Mouse (Mus musculus): Measurements from ENCODE around the gene Cnnm2.
A peak's percentile ranks its signal among the peaks of the same experiment; 100 is the strongest.
"Not testable (repeated sequence)": the region's sequence is repeated elsewhere in the genome, so short reads cannot be mapped to it uniquely, and the experiment has no call there.

The Cnnm2 gene

DNA sequence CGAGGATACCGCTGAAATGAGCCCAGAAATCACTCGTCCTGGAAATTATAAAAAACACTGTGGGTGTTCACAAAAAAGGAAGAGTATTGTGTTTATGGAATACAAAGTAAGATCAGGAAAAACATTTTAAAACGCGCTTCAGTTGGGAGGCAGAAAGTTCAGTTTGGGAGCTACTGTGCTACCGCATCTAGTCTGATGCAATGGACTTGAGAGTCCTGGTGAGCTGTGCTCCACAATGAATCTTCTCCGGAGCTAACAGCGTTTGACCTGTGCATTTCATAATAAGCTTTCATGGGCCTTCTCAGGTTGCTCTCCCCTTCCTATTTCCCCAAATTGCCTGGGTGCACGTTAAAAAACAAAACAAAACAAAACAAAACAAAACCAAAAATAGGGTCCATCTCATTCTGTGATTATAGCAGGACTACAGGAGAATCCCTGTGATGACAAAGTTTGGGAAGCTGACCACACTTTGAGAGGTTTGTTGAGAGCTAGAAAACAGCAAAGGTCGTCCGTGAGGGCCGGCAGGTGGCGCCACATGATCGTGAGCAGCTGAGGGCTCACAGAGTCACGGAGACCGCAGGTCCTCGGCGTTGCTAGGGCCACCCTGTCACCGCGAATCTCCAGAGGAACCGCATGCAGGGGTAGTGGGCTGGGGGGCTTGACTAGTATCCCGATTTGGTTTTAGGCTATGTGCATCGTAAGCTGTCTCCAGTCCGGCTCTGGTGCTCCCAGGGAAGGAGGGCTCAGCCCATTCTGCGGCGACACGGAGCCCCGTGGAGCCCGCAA lies 828 bp upstream of the Cnnm2 start:
- peak; percentile 92 for DNase-seq (ENCODE audit: low read depth)

DNA sequence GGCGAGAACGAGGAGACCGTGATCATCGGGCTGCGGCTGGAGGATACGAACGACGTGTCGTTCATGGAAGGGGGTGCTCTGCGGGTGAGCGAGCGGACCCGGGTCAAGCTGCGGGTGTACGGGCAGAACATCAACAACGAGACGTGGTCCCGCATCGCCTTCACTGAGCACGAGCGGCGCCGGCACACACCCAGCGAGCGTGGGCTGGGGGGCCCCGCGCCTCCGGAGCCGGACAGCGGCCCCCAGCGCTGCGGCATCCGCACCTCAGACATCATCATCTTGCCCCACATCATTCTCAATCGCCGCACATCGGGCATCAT lies 535 bp downstream of the Cnnm2 start:
- DNase-seq (ENCODE audit: low read depth) = no peak

DNA sequence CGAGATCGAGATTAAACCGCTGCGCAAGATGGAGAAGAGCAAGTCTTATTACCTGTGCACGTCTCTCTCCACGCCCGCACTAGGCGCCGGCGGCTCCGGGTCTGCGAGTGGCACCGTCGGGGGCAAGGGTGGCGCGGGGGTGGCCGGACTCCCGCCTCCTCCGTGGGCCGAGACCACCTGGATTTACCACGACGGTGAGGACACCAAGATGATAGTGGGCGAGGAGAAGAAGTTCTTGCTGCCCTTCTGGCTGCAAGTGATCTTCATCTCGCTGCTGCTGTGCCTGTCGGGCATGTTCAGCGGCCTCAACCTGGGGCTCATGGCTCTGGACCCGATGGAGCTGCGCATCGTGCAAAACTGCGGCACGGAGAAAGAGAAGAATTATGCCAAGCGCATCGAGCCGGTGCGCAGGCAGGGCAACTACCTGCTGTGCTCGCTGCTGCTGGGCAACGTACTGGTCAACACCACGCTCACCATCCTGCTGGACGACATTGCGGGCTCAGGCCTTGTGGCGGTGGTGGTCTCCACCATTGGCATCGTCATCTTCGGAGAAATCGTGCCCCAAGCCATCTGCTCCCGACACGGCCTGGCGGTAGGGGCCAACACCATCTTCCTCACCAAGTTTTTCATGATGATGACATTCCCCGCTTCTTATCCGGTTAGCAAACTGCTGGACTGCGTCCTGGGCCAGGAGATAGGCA lies 1.0 kb downstream of the Cnnm2 start:
- DNase-seq (ENCODE audit: low read depth) = no peak

DNA sequence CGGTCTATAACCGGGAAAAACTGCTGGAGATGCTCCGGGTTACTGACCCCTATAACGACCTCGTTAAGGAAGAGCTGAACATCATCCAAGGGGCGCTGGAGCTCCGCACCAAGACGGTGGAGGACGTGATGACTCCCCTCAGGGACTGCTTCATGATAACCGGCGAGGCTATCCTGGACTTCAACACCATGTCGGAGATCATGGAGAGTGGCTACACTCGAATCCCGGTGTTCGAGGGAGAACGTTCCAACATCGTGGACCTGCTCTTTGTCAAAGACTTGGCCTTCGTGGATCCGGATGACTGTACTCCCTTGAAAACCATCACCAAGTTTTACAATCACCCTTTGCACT lies 1.6 kb downstream of the Cnnm2 start:
- no peak for DNase-seq (ENCODE audit: low read depth)

DNA sequence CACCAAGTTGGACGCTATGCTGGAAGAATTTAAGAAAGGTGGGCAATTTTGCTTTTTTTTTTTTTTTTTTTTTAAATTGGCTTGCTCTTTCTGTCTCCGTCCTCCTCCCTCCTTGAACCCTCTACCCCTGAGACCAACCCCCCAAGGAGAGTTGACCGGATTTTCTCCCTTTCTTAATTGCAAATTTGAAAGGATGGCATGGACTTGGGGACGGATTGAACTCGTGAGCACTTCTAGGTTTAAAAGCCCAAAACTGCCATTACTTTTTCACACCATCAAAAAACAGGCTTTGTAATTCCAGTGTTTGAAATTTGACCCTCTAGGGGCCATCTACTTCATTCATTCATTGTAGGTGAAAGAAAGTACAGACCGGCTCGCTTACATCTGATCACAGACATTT lies 2.0 kb downstream of the Cnnm2 start:
- DNase-seq (ENCODE audit: low read depth) = no peak

DNA sequence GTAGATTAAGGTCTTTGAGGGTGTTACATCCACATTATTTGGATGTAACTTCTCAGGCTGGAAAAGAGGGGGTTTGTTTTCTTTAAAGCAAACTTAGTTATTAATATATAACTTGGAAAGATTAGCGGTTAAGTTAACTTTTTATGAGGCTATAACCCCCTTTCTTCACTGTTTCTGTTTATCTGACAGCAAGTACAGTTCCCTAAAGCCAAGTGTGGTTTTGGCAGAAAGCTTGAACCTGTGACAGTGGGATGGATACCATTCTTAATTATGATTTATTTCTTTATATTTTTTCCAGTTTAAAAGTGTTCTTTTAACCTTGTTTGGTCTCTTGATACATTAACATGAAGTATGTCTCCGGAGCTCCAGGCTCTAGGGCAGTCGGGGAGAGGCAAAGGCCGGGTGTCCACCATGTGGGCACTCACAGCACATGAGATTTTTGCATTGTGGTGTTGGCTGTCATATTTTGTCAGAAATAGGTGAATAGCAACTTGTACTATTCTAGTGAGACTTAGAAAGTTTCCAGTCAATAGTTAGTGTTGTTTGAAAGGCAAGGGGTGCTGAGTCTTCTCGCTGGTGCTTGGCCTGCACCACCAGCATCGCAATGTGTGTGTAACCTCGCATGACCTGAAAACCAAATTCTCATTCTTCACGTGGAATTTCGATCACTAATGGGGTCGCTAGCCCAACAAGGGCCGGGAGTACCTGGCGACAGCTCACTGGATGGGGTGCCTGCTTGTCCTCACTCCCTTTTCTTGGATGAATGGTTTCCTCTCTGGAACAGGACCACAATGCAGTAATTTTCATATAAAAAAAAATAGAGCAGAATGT lies 2.8 kb downstream of the Cnnm2 start:
- DNase-seq (ENCODE audit: low read depth) = no peak

DNA sequence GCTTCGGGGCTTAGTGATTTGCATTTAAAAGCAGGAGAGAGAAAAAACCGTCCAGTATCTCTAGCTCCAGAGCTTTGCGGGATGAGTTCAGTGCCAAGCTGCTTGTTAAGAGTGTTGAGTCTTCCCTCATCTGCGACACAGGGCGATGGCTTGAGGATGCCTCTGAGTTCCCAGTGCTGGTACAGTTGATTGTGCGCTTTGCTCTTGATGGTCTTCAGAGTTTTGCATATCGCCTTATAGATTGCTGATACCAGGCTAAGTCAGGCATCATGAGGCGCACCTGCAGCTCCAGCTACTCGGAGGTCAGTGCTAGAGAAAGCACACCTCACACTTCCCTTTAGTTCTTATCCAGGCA lies 3.3 kb downstream of the Cnnm2 start:
- no peak for DNase-seq (ENCODE audit: low read depth)

DNA sequence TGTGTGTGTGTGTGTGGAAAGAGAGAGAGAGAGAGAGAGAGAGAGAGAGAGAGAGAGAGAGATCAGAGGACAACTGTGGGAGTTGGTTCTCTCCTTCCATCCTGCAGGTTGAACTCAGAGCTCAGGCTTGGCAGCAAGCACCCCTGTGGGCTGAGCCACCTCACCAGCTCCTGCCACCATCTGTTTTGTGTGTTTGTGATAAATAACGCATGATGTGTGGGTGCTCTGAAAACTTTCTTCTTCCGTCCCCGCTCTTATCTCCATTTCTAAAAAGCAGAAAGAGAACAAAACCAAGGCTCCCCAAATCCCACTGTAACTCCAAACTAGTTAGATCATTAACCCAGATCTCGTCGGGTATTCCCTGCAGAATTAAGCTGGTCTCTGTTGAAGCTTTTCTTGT lies 4.7 kb downstream of the Cnnm2 start:
- no peak for DNase-seq (ENCODE audit: low read depth)

DNA sequence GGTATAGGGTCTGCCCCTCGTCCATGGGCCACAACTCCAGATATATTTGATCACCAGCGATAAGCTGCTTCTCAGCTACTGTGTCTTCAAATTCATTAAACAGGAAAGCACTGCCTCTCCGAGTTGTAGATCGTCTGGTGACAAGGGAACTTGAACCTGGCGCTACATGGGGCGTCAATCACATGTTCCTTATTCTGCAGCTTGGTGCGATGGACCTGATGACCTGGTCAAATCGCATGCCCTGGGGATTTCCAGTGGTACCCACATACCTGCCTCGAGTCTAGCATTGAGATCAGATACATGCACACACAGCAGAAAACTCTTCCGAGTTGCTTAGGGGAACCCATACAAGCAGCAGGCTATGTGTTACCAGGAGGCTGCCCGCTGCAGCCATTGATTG lies 8.4 kb downstream of the Cnnm2 start:
- DNase-seq (ENCODE audit: low read depth) = no peak

DNA sequence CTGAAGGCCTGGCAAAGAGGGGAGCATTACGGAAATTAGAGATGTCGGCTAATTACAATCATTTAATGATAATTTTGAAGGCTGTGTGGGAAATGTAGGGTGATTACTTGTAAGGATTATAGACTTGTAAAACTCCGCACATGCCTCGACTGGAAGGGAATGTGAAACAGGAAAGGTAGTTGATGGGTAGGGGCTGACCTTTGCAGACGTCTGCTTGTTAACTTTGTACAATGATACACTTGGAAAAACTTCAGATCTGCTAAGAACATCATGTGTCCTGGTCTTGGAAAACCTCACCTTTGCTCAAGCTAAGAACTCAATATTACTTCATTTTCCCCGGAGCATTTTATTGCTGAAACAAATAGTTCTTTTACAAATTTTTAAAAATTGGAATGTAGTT lies 10.4 kb downstream of the Cnnm2 start:
- DNase-seq (ENCODE audit: low read depth) = no peak

DNA sequence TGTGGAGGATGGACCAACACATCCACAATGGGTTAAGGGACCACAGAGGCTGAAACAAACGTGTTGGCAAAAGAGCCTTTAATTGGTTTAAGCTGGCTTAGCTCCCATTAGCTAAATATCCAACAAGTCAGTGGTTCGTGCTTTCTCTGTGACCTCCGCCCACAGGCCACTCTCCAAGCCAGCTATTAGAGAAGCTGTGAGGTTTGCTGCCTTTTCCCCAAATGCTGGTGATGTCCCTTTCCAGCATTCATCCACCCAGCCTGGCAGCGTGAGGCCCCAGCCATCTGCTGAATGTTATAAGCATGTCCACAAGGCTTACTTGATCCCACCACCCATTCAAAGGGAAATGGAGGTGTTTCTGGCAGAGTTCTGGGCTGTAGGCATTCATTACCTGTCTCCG lies 15.0 kb downstream of the Cnnm2 start:
- DNase-seq (ENCODE audit: low read depth) = no peak

DNA sequence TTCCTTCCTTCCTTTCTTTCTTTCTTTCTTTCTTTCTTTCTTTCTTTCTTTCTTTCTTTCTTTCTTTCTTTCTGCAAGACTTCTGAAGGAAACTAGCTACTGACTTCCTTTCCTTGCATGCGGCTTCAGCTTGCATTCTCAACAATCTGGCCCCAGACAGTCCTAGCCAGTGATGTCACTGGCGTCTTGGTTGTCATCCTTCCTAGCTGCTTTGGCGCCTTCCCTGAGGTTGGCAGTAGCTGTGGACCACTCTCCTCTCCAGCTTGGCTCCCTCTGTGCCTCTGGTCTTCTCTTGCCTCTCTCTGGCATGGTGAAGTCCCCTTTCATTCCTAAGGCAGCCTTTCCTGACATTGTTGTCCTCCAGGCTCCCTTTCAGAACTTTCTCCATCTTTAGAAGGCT lies 15.5 kb downstream of the Cnnm2 start:
- DNase-seq (ENCODE audit: low read depth) = no peak

DNA sequence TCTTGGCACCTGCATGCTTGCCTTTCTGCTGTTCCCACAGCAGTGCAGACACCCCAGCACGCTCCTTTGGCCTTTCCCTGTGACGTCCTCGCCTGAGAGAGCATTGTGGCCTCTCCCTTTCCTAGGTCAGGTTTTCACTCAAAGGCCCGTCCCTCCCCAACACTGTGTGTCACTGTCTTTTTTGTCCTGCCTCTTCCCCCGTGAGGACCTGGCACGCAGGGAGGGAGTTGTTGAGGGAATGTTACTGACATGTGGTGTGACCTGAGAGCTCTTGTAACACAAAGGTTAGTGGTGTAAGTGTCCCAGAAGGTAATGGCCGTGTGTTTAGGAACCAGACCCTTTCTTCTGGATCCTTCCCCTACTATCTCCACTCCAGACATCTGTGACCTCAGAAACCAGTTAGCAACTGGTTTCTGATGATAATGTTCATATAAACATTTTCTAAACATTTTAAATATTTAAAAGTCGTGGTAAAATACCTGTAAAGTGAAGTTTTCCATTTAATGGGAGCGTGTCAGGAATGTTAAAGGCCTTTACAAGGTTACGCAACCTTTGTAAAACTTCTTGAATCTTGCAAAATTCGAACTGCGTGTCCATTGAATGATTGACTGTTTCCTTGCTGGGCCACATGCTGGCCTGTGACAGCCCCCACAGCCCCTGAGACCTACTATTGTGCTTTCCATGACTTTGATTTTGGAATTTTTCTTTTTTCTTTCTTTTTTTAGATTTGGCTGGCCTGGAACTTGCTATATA lies 16.7 kb downstream of the Cnnm2 start:
- DNase-seq (ENCODE audit: low read depth) = no peak

DNA sequence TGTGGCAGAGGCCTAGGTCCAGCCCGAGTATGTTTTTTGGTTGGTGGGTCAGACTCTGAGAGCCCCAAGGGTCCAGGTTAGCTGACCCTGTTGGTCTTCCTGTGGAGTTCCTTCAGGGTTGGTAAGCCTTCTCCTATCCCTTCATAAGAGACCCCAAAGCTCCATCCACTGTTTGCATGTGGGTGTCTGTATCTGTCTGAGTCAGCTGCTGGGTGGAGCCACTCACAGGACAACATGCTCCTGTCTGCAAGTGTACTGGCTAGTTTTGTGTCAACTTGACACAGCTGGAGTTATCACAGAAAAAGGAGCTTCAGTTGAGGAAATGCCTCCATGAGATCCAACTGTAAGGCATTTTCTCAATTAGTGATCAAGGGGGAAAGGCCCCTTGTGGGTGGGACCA lies 17.7 kb downstream of the Cnnm2 start:
- not testable (repeated sequence) for DNase-seq (ENCODE audit: low read depth)

DNA sequence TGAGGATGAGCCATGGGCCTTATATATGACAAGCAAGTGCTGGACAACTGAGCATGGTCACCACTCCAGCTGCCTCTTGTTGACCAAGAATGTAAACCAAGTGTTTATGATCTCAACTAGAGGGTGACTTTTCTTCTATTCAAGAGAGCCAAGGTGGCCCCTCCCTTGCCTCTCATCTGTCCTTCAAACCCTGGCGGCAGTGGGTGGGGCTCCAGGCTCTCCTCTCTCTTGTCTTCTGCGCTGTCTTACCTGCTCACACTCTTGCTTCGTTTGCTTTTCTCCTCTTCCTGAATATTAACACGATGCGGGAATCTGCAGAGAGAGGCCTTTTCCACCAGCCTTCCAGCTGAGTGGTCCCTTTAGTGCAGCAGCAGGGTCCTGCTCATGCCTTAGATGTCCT lies 22.6 kb downstream of the Cnnm2 start:
- no peak for DNase-seq (ENCODE audit: low read depth)

DNA sequence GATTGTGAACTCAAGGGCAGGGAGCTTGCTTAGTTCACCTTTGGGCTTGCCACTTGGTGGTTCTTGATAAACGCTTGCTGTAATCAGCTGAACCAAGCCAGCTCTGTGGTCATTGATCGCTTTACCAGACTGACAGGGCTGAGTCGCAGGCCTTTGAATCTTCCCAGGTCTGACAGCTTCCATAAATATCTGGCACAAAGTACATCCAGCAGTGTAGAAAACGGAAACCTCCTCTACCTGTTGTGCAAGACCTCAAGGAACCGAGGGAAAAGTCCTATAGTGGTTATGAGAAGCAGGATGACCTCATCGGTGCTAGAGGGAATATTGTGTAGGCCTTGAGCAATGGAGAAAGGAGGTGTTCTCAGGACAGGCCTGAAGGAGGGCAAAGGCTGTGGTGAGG lies 23.1 kb downstream of the Cnnm2 start:
- DNase-seq (ENCODE audit: low read depth) = no peak

DNA sequence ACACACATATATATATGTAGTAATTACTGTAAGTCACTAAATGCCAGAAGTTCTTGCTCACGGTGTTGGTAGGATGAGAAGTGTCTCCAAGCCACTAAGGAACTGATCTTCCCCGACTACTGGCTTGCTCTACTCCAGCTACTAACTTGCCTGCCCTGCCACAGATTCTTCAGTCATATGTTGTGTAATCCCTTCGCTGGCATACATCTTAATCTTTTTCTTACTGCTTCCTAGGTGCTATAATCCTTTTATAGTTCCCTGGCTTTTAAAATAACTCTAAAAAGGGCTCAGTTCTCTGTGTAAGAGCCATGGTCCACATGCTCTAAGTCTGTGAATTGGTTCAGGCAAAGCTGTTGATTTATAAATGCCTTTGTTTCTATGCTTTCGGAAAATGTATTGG lies 24.2 kb downstream of the Cnnm2 start:
- DNase-seq (ENCODE audit: low read depth) = no peak

DNA sequence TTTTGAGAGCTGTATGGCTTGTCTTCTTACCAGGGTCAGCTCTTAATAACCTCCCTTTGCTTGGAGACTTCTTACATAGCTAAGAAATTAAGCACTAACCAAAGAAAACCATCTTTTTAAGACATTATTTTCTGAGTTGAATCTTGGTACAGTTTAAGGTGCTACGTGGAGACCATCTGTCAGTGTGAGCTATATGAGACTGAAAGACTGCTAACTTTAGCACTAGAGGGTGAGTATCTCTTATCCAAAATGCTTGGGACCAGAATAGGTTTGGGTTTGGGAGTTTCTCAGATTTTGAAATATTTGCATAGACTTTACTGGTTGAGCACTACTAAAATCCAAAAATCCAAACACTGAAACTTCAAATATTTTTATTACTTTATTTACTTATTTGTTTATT lies 28.4 kb downstream of the Cnnm2 start:
- DNase-seq (ENCODE audit: low read depth) = no peak

DNA sequence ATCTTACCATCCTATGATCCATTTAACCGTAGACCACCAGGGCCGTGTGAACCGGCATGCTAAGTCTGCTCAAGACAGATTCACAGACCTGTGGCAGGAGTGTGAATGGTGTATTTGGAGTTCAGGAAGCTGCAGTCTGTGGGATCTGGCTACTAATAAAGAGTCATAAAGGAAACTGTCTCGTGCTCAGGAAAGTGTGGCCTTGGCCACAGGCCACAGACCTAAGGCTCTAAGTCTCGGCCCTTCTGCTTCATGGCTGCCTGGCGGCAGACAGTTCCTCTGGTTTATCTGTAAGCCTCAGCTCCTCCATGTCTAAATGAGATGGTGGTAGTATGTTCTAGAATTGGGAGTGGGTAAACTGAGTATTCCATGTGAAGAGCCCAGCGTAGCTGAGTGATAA lies 30.0 kb downstream of the Cnnm2 start:
- DNase-seq (ENCODE audit: low read depth) = peak; percentile 88

DNA sequence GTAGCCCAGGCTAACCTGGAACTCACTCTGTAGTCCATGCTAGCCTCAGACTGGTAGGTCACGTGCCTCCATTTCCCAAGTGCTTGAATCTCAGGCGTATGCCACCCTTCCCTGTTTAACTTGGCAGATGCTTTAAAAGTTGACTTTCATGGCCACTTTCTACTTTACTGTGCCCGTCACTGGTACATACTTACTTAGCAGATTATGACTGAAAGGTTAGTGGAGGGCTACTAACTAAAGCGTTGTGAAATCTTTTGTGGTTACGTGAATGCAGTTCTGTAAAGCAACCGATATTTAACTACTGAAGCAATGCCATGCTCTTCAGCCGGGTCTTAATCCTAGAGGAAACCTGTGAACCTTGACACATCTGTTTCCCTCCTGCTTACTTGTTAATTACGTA lies 30.5 kb downstream of the Cnnm2 start:
- peak; percentile 46 for DNase-seq (ENCODE audit: low read depth)

DNA sequence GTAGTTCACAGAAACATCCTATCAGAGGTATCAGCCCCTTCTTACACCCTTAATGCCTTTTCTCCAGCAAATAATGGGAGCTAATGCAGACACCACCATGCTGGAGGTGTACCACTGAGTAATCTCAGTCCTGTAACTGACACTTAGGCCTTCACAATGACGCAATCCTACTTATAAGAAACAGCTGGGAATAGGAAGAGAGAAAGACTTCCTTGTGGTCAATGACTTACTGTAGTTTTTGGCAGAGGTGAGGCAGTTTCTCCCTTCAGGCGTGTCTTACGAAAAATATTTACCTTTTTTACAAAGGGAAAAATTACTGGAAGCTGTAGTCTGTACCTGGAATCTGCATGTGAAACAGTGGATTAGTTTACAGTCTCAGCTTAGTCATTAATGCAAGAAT lies 31.1 kb downstream of the Cnnm2 start:
- DNase-seq (ENCODE audit: low read depth) = peak; percentile 60

DNA sequence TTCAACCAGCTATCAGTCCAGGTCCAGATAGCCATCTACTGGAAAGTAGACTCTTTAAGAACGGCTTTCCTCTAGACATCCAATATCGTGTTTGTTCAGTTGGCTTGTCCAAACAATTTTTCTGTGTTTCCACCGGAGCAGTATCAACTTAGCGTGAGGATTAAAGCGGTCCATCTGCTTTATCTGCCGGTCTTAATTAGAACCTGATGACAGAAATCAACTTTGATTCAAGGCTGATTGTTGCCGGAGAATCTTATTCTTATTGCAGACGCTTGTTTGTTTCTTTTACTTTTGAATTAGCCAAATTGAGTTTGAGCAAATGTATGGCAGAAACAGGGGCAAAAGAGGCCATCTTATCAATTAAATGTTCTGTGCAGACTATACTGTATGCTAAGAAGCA lies 32.8 kb downstream of the Cnnm2 start:
- DNase-seq (ENCODE audit: low read depth) = no peak

Data from 416B (cell line).